Mouse (Mus musculus) CD4-positive, CD25-positive, alpha-beta regulatory T cell, adult 2 months (primary cell): ENCODE measurements around the gene Tfap4.
A peak's percentile ranks its signal among the peaks of the same experiment; 100 is the strongest.
"Not testable (repeated sequence)": the region's sequence is repeated elsewhere in the genome, so short reads cannot be mapped to it uniquely, and the experiment has no call there.

Experiments used
- DNase-seq: peaks from one replicate; pipeline ENCODE4 v3.0.0-alpha.2; 2012; ENCODE audit warnings: low read depth, low spot score

The Tfap4 gene

GRCm38 (mm10) chr16:4592909-4593875, 33.5 kb upstream of the Tfap4 start:
- DNase-seq = peak; percentile 70

- DNase-seq = peak; percentile 58
These were observed 30.6 kb upstream of the Tfap4 start for GRCm38 (mm10) chr16:4590236-4590635.

GRCm38 (mm10) chr16:4587516-4588210, 28.0 kb upstream of the Tfap4 start:
- DNase-seq = no peak

- DNase-seq = peak; percentile 96
These were observed 27.0 kb upstream of the Tfap4 start for GRCm38 (mm10) chr16:4586531-4587123.

- peak; percentile 34 for DNase-seq
These were observed 26.2 kb upstream of the Tfap4 start for GRCm38 (mm10) chr16:4585642-4586530.

GRCm38 (mm10) chr16:4584438-4584837, 24.8 kb upstream of the Tfap4 start:
- DNase-seq = peak; percentile 27

- DNase-seq = peak; percentile 72
These were observed 24.2 kb upstream of the Tfap4 start for GRCm38 (mm10) chr16:4583807-4584206.

- DNase-seq = not testable (repeated sequence)
These were observed 21.5 kb upstream of the Tfap4 start for GRCm38 (mm10) chr16:4581179-4581578.

GRCm38 (mm10) chr16:4578630-4579029, 19.0 kb upstream of the Tfap4 start:
- DNase-seq = no peak

- peak; percentile 49 for DNase-seq
These were observed 17.2 kb upstream of the Tfap4 start for GRCm38 (mm10) chr16:4576873-4577272.

GRCm38 (mm10) chr16:4576038-4576437, 16.4 kb upstream of the Tfap4 start:
- DNase-seq = no peak

GRCm38 (mm10) chr16:4570737-4571136, 11.1 kb upstream of the Tfap4 start:
- no peak for DNase-seq

GRCm38 (mm10) chr16:4567912-4568311, 8.3 kb upstream of the Tfap4 start:
- peak; percentile 87 for DNase-seq

- peak; percentile 84 for DNase-seq
These were observed 695 bp upstream of the Tfap4 start for GRCm38 (mm10) chr16:4560145-4560952.

- DNase-seq = peak; percentile 67
These were observed 548 bp downstream of the Tfap4 start for GRCm38 (mm10) chr16:4558980-4559631.

- peak; percentile 94 for DNase-seq
These were observed 1.2 kb downstream of the Tfap4 start for GRCm38 (mm10) chr16:4558384-4558979.

- DNase-seq = peak; percentile 83
These were observed 1.7 kb downstream of the Tfap4 start for GRCm38 (mm10) chr16:4557949-4558348.

- no peak for DNase-seq
These were observed 2.6 kb downstream of the Tfap4 start for GRCm38 (mm10) chr16:4557085-4557484.

GRCm38 (mm10) chr16:4555555-4555954, 4.1 kb downstream of the Tfap4 start:
- no peak for DNase-seq
